Mouse (Mus musculus) bone marrow macrophage, adult 2 months (primary cell): Measurements from ENCODE around the gene Rnf115.

Experiments used
- CTCF ChIP-seq: IDR thresholded peaks from 2 replicates; pipeline ENCODE4 v1.5.1; 2012; ENCODE audit warnings: low read depth, mild to moderate bottlenecking, low read length, moderate library complexity
- POLR2A ChIP-seq: IDR thresholded peaks from 2 replicates; pipeline ENCODE4 v1.6.1; 2012; ENCODE audit warnings: mild to moderate bottlenecking, low read depth, low read length, borderline replicate concordance

GRCm38 (mm10) chr3:96696766-96697732 lies 30.4 kb upstream of the Rnf115 start:
- no peak for TF ChIP-seq CTCF
- no peak for TF ChIP-seq POLR2A
